ENCODE assay signal across 8 mouse cellular contexts in the genomic region with DNA sequence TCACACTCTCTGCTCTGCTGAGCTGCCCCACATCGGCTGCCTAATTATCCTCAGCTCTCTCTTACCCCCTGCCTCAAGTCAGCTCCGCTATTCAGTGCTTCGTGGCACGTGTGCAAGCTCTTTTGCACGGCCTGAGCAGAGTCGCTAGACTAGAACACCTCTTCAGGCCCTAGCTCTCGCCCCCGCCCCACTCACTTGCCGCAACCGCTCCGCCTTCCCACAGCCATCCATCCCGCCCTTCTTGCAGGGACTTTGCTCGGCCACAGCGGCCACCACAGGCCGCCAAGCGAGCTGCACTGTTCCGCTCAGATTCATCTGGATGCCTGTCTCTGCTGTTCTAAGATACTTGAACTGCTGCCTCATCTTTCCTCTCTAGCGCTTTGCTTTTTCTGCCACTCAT. TPM values are rescaled to one million over a fixed set of nuclear protein-coding genes. Genes with fewer than 3 reads are reported as not detected.
A peak's percentile ranks its signal among the peaks of the same experiment; 100 is the strongest.
DNase-seq lines count a peak whose midpoint lies in the region; ATAC-seq and TF ChIP-seq lines count a peak whose summit lies in the region.

No protein-coding gene starts in this region.

- H3K4me3 ChIP-seq in hindbrain, embryonic 10.5 days, result peak overlapping the region; percentile 59
- H3K4me3 ChIP-seq in lung, embryonic 16.5 days (ENCODE audit: low read length), result peak overlapping the region; percentile 48
- peak overlapping the region; percentile 27 for H3K4me3 ChIP-seq in thymus, adult 2 months (ENCODE audit: control insufficient read depth, insufficient read depth, low read length)

- TF ChIP-seq POLR2A in thymus, adult 2 months (IDR thresholded peaks at IDR 0.05; ENCODE audit: control insufficient read depth, extremely low read depth, insufficient read depth, low read length, poor library complexity), result peak; percentile 20; the same call in 1 of the 2 replicates

- H3K4me2 ChIP-seq in lung, embryonic 16.5 days (ENCODE audit: low read depth, low read length), result peak overlapping the region; percentile 74

- no peaks in the 10 kb centered on the region for H3K9me3 ChIP-seq in hindbrain, embryonic 10.5 days
- H3K9me3 ChIP-seq in lung, embryonic 16.5 days (ENCODE audit: control insufficient read depth, low read length), result no peaks in the 10 kb centered on the region

- H3K4me1 ChIP-seq in hindbrain, embryonic 10.5 days (replicated peaks), result peaks cover 36% of the 10 kb centered on the region
- peaks cover 23% of the 10 kb centered on the region for H3K4me1 ChIP-seq in lung, embryonic 16.5 days (replicated peaks; ENCODE audit: control insufficient read depth, insufficient read depth, low read length)
- H3K4me1 ChIP-seq in thymus, adult 2 months (replicated peaks; ENCODE audit: control insufficient read depth, insufficient read depth, low read length), result peaks cover 18% of the 10 kb centered on the region

- no peaks in the 10 kb centered on the region for H3K27me3 ChIP-seq in hindbrain, embryonic 10.5 days (ENCODE audit: insufficient read depth, poor library complexity, severe bottlenecking)
- no peaks in the 10 kb centered on the region for H3K27me3 ChIP-seq in lung, embryonic 16.5 days (ENCODE audit: control insufficient read depth, insufficient read depth, low read depth, low read length)
- H3K27me3 ChIP-seq in thymus, adult 2 months (ENCODE audit: control insufficient read depth, insufficient read depth, low read length), result no peaks in the 10 kb centered on the region

- WGBS in hindbrain, embryonic 10.5 days, result under 1% methylated on average over 18 of the region's 18 CpGs
- WGBS in lung, embryonic 16.5 days, result 0% methylated on average over 18 of the region's 18 CpGs
- WGBS in thymus, adult 2 months, result under 1% methylated on average over 18 of the region's 18 CpGs

- H3K9ac ChIP-seq in lung, embryonic 16.5 days (ENCODE audit: low read length), result peak overlapping the region; percentile 62

- TF ChIP-seq CTCF in thymus, adult 2 months (IDR thresholded peaks at IDR 0.05; ENCODE audit: borderline replicate concordance, control insufficient read depth, extremely low read depth, insufficient read depth, low read length, poor library complexity), result peak; percentile 91

- H3K36me3 ChIP-seq in hindbrain, embryonic 10.5 days, result no peaks in the 10 kb centered on the region
- H3K36me3 ChIP-seq in lung, embryonic 16.5 days (ENCODE audit: control insufficient read depth, insufficient read depth, low read length), result no peaks in the 10 kb centered on the region
- H3K36me3 ChIP-seq in thymus, adult 2 months (ENCODE audit: control insufficient read depth, insufficient read depth, low read length), result no peaks in the 10 kb centered on the region

- ATAC-seq in frontal cortex, adult (ENCODE audit: low TSS enrichment), result peak; percentile 78
- peak; percentile 56 for ATAC-seq in lung, embryonic 16.5 days (ENCODE audit: low read depth)

- peak overlapping the region; percentile 82 for H3K27ac ChIP-seq in hindbrain, embryonic 10.5 days
- H3K27ac ChIP-seq in lung, embryonic 16.5 days (ENCODE audit: low read length), result no peak overlapping the region
- no peak overlapping the region for H3K27ac ChIP-seq in thymus, adult 2 months (ENCODE audit: control insufficient read depth, insufficient read depth, low read length)

- peak; percentile 92 for DNase-seq in NIH3T3 (ENCODE audit: low read depth)
- peak; percentile 68 for DNase-seq in cerebellum, adult 9-10 months
- peak; percentile 85 for DNase-seq in hindbrain, embryonic 10.5 days (ENCODE audit: low spot score)
- DNase-seq in layer of hippocampus, adult 9-11 months, result peak; percentile 76
- peak; percentile 55 for DNase-seq in ovary, adult 18-20 months (ENCODE audit: low spot score)
- peak; percentile 84 for DNase-seq in thymus, adult 2 months

RNA-seq across cellular contexts. Expression of a gene that starts 3.1 kb away (rescaled TPM):
- 45.3 and 46.6 TPM in 2 replicates for polyA plus RNA-seq in hindbrain, embryonic 10.5 days (2016; fragmentation: Nextera tagmentation; extraction: Ambion mirVana)
- polyA plus RNA-seq in lung, embryonic 16.5 days (2015; fragmentation: Nextera tagmentation; extraction: Ambion mirVana), result 46.9 and 53.0 TPM in 2 replicates
- 105 and 111 TPM in 2 replicates for polyA plus RNA-seq in thymus, adult 2 months (2012; rRNA removed)

RNA-seq across cellular contexts. Expression of a gene that starts 5.8 kb away (rescaled TPM):
- polyA plus RNA-seq in hindbrain, embryonic 10.5 days (2016; fragmentation: Nextera tagmentation; extraction: Ambion mirVana), result 3.6 and 4.0 TPM in 2 replicates
- 2.0 TPM in 2 replicates for polyA plus RNA-seq in lung, embryonic 16.5 days (2015; fragmentation: Nextera tagmentation; extraction: Ambion mirVana)
- polyA plus RNA-seq in thymus, adult 2 months (2012; rRNA removed), result 1.1 TPM in 2 replicates

RNA-seq across cellular contexts. Expression of a gene that starts 36.5 kb away (rescaled TPM):
- polyA plus RNA-seq in hindbrain, embryonic 10.5 days (2016; fragmentation: Nextera tagmentation; extraction: Ambion mirVana), result not detected in 2 replicates
- polyA plus RNA-seq in lung, embryonic 16.5 days (2015; fragmentation: Nextera tagmentation; extraction: Ambion mirVana), result not detected in 2 replicates
- not detected in 2 replicates for polyA plus RNA-seq in thymus, adult 2 months (2012; rRNA removed)
